Mouse (Mus musculus) left cerebral cortex, adult 2 months (tissue): ENCODE measurements around the gene Kif5a. TPM values are rescaled to one million over a fixed set of nuclear protein-coding genes. Genes with fewer than 3 reads are reported as not detected.

Experiments used
- DNase-seq, 2 experiments: peaks; one replicate each; pipeline ENCODE4 v3.0.0; 2021 to 2022; ENCODE audit warnings: low spot score in 2 of 2, mixed read lengths in 1 of 2; ENCODE audit errors: extremely low spot score in 1 of 2
- H3K27ac ChIP-seq: fragments of 200-600 bp; 2 replicates; pipeline ENCODE4 v1.8.1; 2022
- H3K4me3 ChIP-seq: fragments of 200-600 bp; 2 replicates; pipeline ENCODE4 v1.8.1; 2022
- CTCF ChIP-seq: fragments of 200-600 bp; IDR thresholded peaks from 2 replicates; pipeline ENCODE4 v1.8.1; 2022; ENCODE audit warnings: antibody characterized with exemption, mild to moderate bottlenecking, moderate library complexity
- intact Hi-C: fragments of 180-260 bp; cut with DNase I; formaldehyde crosslinking; loops from one replicate; pipeline ENCODE4 v1.15.1; 2025
- total RNA-seq, 2 experiments: library from RNA; stranded (reverse); gene quantifications; 2 replicates each; pipeline ENCODE4 v1.2.3; 2021

Kif5a gene
- total RNA-seq, 2 experiments from 2014 or later = 1,016 to 1,023 TPM

DNA sequence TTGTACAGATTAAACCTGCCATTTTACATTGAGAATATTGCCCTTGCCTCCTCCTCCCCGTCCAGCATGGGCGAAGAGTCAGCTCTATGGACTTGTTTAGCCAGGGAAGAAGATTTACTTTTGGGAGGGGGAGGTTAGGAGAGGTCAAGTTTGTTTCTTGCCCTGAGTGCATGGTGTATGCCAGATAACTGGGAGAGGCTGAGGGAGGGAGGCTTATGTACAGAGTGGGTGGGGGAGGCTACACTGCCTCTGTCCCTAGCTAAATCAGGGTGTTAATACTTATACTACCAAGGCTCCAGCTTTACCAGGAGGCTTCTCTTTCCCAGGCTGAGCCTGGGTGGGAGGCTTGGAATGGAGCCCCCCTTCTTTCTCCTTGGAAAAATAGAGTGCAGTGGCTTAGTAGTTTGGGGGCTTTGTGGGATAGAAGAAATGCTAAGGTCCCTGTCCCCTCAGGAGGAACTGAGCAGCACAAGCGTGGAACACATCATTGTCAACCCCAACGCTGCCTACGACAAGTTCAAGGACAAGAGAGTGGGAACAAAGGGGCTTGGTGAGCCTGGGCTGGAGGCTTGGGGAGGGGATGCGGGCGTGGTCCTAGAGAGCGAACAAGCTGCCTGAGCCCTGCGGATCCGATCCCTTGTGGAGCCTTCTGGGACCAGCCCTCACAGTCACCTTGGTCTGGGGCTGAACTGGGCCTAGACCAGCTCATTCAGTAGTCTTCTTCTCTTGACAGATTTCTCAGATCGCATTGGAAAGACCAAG lies 11.3 kb upstream of the Kif5a start:
- DNase-seq = no peak

GRCm38 (mm10) chr10:127272371-127272770 lies 9.2 kb upstream of the Kif5a start:
- no peak overlapping the region for H3K4me3 ChIP-seq
- no peak for TF ChIP-seq CTCF
- intact Hi-C loops = no loop called here
- no peak for DNase-seq
- no peak overlapping the region for H3K27ac ChIP-seq

More for the DNA sequence above, 11.3 kb upstream of the Kif5a start:
- no peak for TF ChIP-seq CTCF
- Histone ChIP-seq H3K4me3 (no peak overlapping the region), H3K27ac (no peak overlapping the region)
- intact Hi-C loops = no loop called here

- Histone ChIP-seq H3K27ac (0 out of 2 replicates have a peak overlapping the region, but pooled peaks have one; percentile 10), H3K4me3 (no peak overlapping the region)
- TF ChIP-seq CTCF = no peak
- DNase-seq = no peak
- intact Hi-C loops = no loop called here
Measured at GRCm38 (mm10) chr10:127269884-127270283, 6.7 kb upstream of the Kif5a start.

- intact Hi-C loops = no loop called here
- no peak for TF ChIP-seq CTCF
- Histone ChIP-seq H3K4me3 (0 out of 2 replicates have a peak overlapping the region, but pooled peaks have one; percentile 7), H3K27ac (no peak overlapping the region)
- DNase-seq = no peak
Measured at GRCm38 (mm10) chr10:127269036-127269435, 5.9 kb upstream of the Kif5a start.

DNA sequence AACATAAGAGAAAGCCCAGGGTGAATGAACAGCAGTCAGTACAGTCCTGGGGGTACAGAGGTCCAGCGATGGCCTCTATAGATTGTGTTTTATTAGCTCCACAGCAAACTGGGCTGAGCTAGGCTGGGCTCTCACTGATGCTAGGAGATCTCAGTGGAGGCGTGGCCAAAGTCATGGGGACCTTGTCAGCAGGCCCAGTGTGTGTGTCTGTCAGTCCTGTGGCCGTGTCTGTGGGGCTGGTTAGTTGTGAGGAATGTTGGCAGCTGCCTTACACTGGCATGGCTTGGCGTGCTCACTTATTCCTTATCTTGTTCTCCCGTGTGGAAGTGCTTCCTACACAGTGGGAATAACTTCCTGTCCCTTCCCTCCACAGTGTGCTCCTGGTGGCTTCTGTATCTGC lies 5.3 kb upstream of the Kif5a start:
- no peak for TF ChIP-seq CTCF
- intact Hi-C loops = no loop called here

GRCm38 (mm10) chr10:127267318-127267717 lies 4.2 kb upstream of the Kif5a start:
- no peak for DNase-seq
- Histone ChIP-seq H3K27ac (peak overlapping the region; percentile 97; the same call in 1 of the 2 replicates), H3K4me3 (peak overlapping the region; percentile 64)
- TF ChIP-seq CTCF = no peak
- intact Hi-C loops = no loop called here

More for the DNA sequence above, 5.3 kb upstream of the Kif5a start:
- no peak overlapping the region for H3K4me3 ChIP-seq
- DNase-seq = no peak
- no peak overlapping the region for H3K27ac ChIP-seq

- intact Hi-C loops = loop anchor here (1.0 kb wide), 1 partner anchor 22 kb away; no protein-coding TSS in a partner anchor
- H3K4me3 ChIP-seq = peak within 1 kb of the TSS; percentile 64
- peak; percentile 91 to 92 for DNase-seq
- H3K27ac ChIP-seq = peak within 1 kb of the TSS; percentile 97
- TF ChIP-seq CTCF = no peak
Measured at GRCm38 (mm10) chr10:127266112-127267091, 3.3 kb upstream of the Kif5a start, which contains the start of gene Dctn2. Dctn2 (plus strand) TSS chr10:127266368.

DNA sequence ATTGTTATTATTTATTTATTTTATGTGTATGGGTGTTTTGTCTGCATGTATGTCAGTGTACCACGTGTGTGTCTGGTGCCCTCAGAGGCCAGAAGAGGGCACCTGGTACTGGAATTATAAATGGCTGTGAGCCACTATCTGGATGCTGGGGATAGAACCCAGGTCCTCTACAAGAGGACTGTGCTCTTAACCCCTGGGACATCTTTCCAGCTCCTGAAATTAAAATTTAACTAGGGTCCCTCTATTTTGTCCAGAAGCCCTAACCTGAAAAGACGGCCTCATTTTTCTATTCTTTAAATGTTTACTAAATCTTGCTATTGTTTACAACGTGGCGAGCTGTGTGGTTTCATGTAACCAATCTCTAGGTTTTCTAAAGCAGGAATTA lies 2.6 kb upstream of the Kif5a start:
- intact Hi-C loops = loop anchor here (1.0 kb wide), 1 partner anchor 23 kb away; no protein-coding TSS in a partner anchor
- peak overlapping the region; percentile 97 for H3K27ac ChIP-seq
- TF ChIP-seq CTCF = peak; percentile 15; the same call in 1 of the 2 replicates
- DNase-seq = no peak
- H3K4me3 ChIP-seq = peak overlapping the region; percentile 64

DNA sequence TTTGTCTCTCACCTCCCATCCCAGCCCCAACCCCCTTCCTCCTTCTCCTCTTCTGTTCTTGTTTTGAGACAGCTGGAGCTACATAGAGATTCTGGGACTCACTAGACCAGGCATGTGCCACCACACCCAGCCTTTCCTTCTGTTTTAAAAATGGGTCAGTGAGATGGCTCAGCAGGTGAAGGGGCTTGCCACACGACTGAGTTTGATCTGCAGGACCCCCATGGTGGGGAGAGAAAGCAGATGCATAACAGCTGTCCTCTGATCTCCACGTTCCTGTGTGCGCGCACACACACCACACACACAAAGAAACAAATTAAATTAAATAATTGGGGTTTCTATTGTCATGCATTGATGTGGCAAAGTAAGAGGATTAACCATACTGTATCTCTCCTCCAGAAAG lies 1.8 kb upstream of the Kif5a start:
- no peak for DNase-seq
- Histone ChIP-seq H3K27ac (no peak overlapping the region), H3K4me3 (no peak overlapping the region)
- intact Hi-C loops = no loop called here
- TF ChIP-seq CTCF = no peak

DNA sequence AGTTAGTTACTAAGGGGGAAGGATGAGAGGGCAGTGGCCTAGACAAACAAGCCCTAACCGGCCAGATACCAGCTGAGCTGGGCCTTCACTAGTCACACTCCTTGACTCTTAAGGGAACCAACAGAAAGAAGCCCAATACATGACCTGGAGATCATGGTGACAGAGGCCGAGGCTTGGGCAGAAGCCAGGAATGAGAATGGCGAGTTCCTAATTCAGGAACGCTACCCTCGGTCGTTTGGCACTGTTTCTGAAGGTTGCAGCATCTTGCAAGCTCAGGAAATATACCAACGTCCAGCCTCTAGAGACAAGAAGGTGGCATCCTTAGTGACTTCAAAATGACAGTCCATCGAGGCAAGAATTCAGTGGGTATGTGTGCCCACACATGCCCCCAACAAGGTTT lies 1.2 kb upstream of the Kif5a start:
- no peak for TF ChIP-seq CTCF

GRCm38 (mm10) chr10:127263631-127264030 lies 483 bp upstream of the Kif5a start:
- H3K27ac ChIP-seq = peak overlapping the region; percentile 87
- intact Hi-C loops = no loop called here
- no peak for TF ChIP-seq CTCF

More for the DNA sequence above, 1.2 kb upstream of the Kif5a start:
- intact Hi-C loops = no loop called here
- no peak for DNase-seq
- Histone ChIP-seq H3K27ac (no peak overlapping the region), H3K4me3 (no peak overlapping the region)

More at GRCm38 (mm10) chr10:127263631-127264030, 483 bp upstream of the Kif5a start:
- peak overlapping the region; percentile 79 for H3K4me3 ChIP-seq
- DNase-seq = no peak
